Mouse (Mus musculus) forebrain, embryonic 11.5 days (tissue): ENCODE measurements around the gene Eps8. TPM values are rescaled to one million over a fixed set of nuclear protein-coding genes. Genes with fewer than 3 reads are reported as not detected.
"Not testable (repeated sequence)": the region's sequence is repeated elsewhere in the genome, so short reads cannot be mapped to it uniquely, and the experiment has no call there.

Experiments
- ATAC-seq: fragments of 200-750 bp; cut with Nextera tagmentation; replicated peaks from 2 replicates; pipeline ENCODE4 v1.8.0; 2017; ENCODE audit warnings: moderate TSS enrichment; ENCODE audit not compliant: low FRiP score
- DNase-seq: peaks from one replicate; pipeline ENCODE4 v3.0.0-alpha.2; 2017; ENCODE audit warnings: low spot score
- H3K27ac ChIP-seq: fragments of 300-500 bp; sonication (generic); 2 replicates; pipeline ENCODE4 v1.5.1; 2014; ENCODE audit warnings: low read depth, low read length
- H3K27me3 ChIP-seq: fragments of 300-500 bp; sonication (generic); 2 replicates; pipeline ENCODE4 v1.6.1; 2014; ENCODE audit warnings: mild to moderate bottlenecking, low read length, mixed read lengths; ENCODE audit not compliant: control insufficient read depth, insufficient read depth
- H3K36me3 ChIP-seq: fragments of 300-500 bp; sonication (generic); 2 replicates; pipeline ENCODE4 v1.6.1; 2014; ENCODE audit warnings: mild to moderate bottlenecking, low read length, moderate library complexity, mixed read lengths; ENCODE audit not compliant: control insufficient read depth, insufficient read depth
- H3K4me1 ChIP-seq: fragments of 300-500 bp; sonication (generic); replicated peaks from 2 replicates; pipeline ENCODE4 v1.6.1; 2014; ENCODE audit warnings: low read length, mixed read lengths; ENCODE audit not compliant: control insufficient read depth, insufficient read depth
- H3K4me2 ChIP-seq: fragments of 300-500 bp; sonication (generic); 2 replicates; pipeline ENCODE4 v1.6.1; 2014; ENCODE audit warnings: low read depth, mild to moderate bottlenecking, low read length, moderate library complexity, mixed read lengths; ENCODE audit not compliant: severe bottlenecking
- H3K4me3 ChIP-seq: fragments of 300-500 bp; sonication (generic); 2 replicates; pipeline ENCODE4 v1.5.1; 2014; ENCODE audit warnings: low read depth, low read length
- H3K9ac ChIP-seq: fragments of 300-500 bp; sonication (generic); 2 replicates; pipeline ENCODE4 v1.6.1; 2014; ENCODE audit warnings: low read length
- H3K9me3 ChIP-seq: fragments of 300-500 bp; sonication (generic); 2 replicates; pipeline ENCODE4 v1.6.1; 2016; ENCODE audit warnings: low read length, mixed read lengths; ENCODE audit not compliant: control insufficient read depth
- WGBS: fragments of 180-500 bp; shearing (Covaris S2); extraction: QIAGEN DNeasy Blood & Tissue Kit; methylation state at CpG from one replicate; pipeline ENCODE4 v1.1.7; 2014; 5-methylcytosine and 5-hydroxymethylcytosine counted together
- polyA plus RNA-seq: library from polyadenylated mRNA; unstranded; fragments of >200 nt; fragmentation: Nextera tagmentation; extraction: Ambion mirVana; gene quantifications from 2 replicates; pipeline ENCODE4 v1.2.1, GENCODE M21; 2014

Eps8 gene
- polyA plus RNA-seq, 1 experiment from 2014 or later, result 5.9 TPM

DNA sequence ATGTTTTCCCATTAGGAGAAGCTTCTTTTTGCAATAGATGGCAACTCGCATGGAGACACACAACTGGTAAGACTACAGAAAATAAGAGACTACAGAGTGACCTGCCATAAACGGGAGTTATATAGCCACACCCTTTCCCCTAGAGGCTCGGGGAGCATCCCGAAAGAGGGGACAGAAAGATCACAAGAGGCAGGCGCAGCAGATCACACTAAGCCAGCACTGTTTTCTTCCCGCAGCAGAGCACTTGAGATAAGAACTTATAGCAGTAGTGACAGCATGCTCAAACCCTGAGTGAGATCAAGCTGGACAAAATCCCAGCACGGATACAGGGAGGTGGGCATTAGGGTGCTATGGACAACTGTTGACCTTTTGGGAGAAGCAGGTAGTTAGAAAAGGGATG, 198.6 kb downstream of the Eps8 start:
- no peak overlapping the region for H3K9ac ChIP-seq
- H3K4me1 ChIP-seq, result no peaks in the 10 kb centered on the region
- H3K27ac ChIP-seq, result no peak overlapping the region
- H3K4me2 ChIP-seq, result no peak overlapping the region
- H3K36me3 ChIP-seq, result no peaks in the 10 kb centered on the region
- whole genome bisulfite sequencing, result 80% methylated on average over 7 of the region's 7 CpGs
- DNase-seq (no peak), ATAC-seq (no peak)
- H3K4me3 ChIP-seq, result no peak overlapping the region
- no peaks in the 10 kb centered on the region for H3K27me3 ChIP-seq
- no peaks in the 10 kb centered on the region for H3K9me3 ChIP-seq

- no peaks in the 10 kb centered on the region for H3K27me3 ChIP-seq
- WGBS, result 12% methylated on average over 10 of the region's 10 CpGs
- no peak overlapping the region for H3K27ac ChIP-seq
- no peak overlapping the region for H3K9ac ChIP-seq
- no peaks in the 10 kb centered on the region for H3K36me3 ChIP-seq
- H3K9me3 ChIP-seq, result no peaks in the 10 kb centered on the region
- no peaks in the 10 kb centered on the region for H3K4me1 ChIP-seq
- ATAC-seq (peak; percentile 84), DNase-seq (peak; percentile 57)
- no peak overlapping the region for H3K4me2 ChIP-seq
- no peak overlapping the region for H3K4me3 ChIP-seq
Observed at GRCm38 (mm10) chr6:137455537-137456041, 199.1 kb downstream of the Eps8 start.

DNA sequence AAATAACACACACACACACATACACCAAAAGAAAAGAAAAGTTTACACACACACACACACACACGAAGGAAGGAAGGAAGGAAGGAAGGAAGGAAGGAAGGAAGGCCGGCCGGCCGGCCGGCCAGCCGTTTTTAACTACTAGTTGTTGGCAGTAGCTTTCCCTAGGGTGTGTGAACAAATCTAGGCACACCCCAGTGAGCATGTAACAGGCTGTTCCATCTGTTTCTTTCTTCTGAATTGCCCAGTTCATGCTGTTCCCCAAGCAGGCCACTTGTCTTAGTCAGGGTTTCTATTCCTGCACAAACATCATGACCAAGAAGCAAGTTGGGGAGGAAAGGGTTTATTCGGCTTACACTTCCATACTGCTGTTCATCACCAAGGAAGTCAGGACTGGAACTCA, 208.6 kb downstream of the Eps8 start:
- not testable (repeated sequence) for ATAC-seq, DNase-seq, H3K9ac ChIP-seq, H3K27me3 ChIP-seq, H3K9me3 ChIP-seq, H3K4me2 ChIP-seq, H3K36me3 ChIP-seq, H3K27ac ChIP-seq, H3K4me3 ChIP-seq, H3K4me1 ChIP-seq
- WGBS, result 90% methylated on average over 7 of the region's 7 CpGs

DNA sequence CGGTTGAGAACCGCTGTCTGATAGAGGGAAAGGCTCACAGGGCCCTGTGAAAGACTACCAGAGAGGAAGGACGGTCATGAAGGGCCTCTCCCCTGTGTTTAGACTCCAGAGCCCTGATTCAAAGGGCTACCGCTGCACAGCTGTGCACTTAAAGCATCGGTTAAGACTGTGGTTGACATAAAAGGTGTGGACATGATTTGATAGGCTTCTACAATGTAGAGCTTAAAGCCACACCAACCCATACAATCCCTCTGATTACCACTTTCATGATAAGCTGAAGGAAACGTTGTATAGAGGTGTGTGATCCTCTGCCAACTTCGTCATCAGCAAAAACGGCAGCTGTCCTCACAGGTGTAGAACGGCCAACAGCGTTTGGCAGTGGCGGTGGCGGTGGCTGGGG, 211.6 kb downstream of the Eps8 start:
- no peak for ATAC-seq

GRCm38 (mm10) chr6:137440559-137441486, 213.9 kb downstream of the Eps8 start:
- ATAC-seq (0 out of 2 replicates have a peak, but pooled peaks have one; percentile 32), DNase-seq (no peak)
- no peak overlapping the region for H3K4me2 ChIP-seq
- 83% methylated on average over 19 of the region's 19 CpGs for WGBS
- H3K27me3 ChIP-seq, result peaks cover 15% of the 10 kb centered on the region; the same call in 1 of the 2 replicates
- peaks cover 4% of the 10 kb centered on the region; the same call in 1 of the 2 replicates for H3K4me1 ChIP-seq
- no peak overlapping the region for H3K27ac ChIP-seq
- no peak overlapping the region for H3K9ac ChIP-seq
- H3K36me3 ChIP-seq, result no peaks in the 10 kb centered on the region
- H3K4me3 ChIP-seq, result no peak overlapping the region
- H3K9me3 ChIP-seq, result no peaks in the 10 kb centered on the region

More for the DNA sequence above, 211.6 kb downstream of the Eps8 start:
- Histone ChIP-seq H3K27ac (no peak overlapping the region), H3K4me2 (no peak overlapping the region), H3K4me1 (no peaks in the 10 kb centered on the region), H3K4me3 (no peak overlapping the region), H3K36me3 (no peaks in the 10 kb centered on the region), H3K9me3 (no peaks in the 10 kb centered on the region), H3K27me3 (peaks cover 11% of the 10 kb centered on the region; the same call in 1 of the 2 replicates), H3K9ac (no peak overlapping the region)
- 92% methylated on average over 12 of the region's 12 CpGs for WGBS
- DNase-seq, result no peak

- Histone ChIP-seq H3K4me3 (no peak overlapping the region), H3K9me3 (no peaks in the 10 kb centered on the region), H3K27ac (no peak overlapping the region), H3K27me3 (peaks cover 15% of the 10 kb centered on the region; the same call in 1 of the 2 replicates), H3K36me3 (no peaks in the 10 kb centered on the region), H3K4me1 (peaks cover 4% of the 10 kb centered on the region; the same call in 1 of the 2 replicates), H3K4me2 (peak overlapping the region; percentile 26; the same call in 1 of the 2 replicates), H3K9ac (no peak overlapping the region)
- 8% methylated on average over 16 of the region's 16 CpGs for WGBS
- DNase-seq (peak; percentile 64), ATAC-seq (peak; percentile 75)
Observed at GRCm38 (mm10) chr6:137437902-137438580, 216.6 kb downstream of the Eps8 start.

- Histone ChIP-seq H3K4me3 (no peak overlapping the region), H3K36me3 (no peaks in the 10 kb centered on the region), H3K9ac (no peak overlapping the region), H3K27me3 (peaks cover 15% of the 10 kb centered on the region; the same call in 1 of the 2 replicates), H3K4me1 (peaks cover 4% of the 10 kb centered on the region; the same call in 1 of the 2 replicates), H3K27ac (no peak overlapping the region), H3K4me2 (peak overlapping the region; percentile 26; the same call in 1 of the 2 replicates), H3K9me3 (no peaks in the 10 kb centered on the region)
- ATAC-seq (no peak), DNase-seq (no peak)
- 65% methylated on average over 4 of the region's 4 CpGs for WGBS
Observed at GRCm38 (mm10) chr6:137437486-137437885, 217.2 kb downstream of the Eps8 start.

DNA sequence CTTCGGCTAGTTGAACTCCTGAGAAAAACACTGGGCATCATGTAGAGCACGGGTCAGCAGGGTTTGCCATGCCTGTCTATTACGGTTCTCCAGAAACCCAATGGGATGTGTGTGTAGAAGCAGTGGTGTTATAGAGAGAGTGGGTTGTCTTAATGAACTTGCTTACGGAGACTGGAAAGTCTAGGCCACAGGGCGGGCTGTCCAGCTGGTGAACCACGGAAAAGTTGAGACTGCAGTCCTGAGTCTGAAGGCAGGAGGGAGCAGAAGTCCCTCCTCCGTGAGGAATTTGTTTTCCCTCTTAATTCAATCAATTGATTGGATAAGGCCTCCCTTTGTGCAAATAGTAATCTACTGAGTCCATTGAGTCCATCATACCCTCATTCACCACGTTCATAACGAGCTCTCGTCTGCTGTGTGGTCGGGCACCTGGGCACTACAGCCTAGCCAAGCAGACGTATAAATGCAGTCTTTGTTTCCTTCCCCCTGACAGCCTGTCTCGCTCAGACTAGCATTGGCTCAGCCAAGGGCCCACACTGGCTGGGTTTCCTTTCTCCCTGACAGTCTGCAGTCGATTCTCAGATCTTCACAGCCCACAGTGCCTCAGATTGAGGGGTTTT, 221.0 kb downstream of the Eps8 start:
- peaks cover 3% of the 10 kb centered on the region; the same call in 1 of the 2 replicates for H3K27me3 ChIP-seq
- ATAC-seq (peak; percentile 72), DNase-seq (peak; percentile 54)
- no peaks in the 10 kb centered on the region for H3K9me3 ChIP-seq
- no peak overlapping the region for H3K27ac ChIP-seq
- 37% methylated on average over 14 of the region's 14 CpGs for WGBS
- peaks cover 4% of the 10 kb centered on the region; the same call in 1 of the 2 replicates for H3K4me1 ChIP-seq
- H3K4me3 ChIP-seq, result no peak overlapping the region
- H3K36me3 ChIP-seq, result no peaks in the 10 kb centered on the region
- no peak overlapping the region for H3K9ac ChIP-seq
- H3K4me2 ChIP-seq, result no peak overlapping the region
